18 mouse cellular contexts compared by ENCODE assay signal in genomic region chr7:65813611-65814212, GRCm38 (mm10). TPM values are rescaled to one million over a fixed set of nuclear protein-coding genes. Genes with fewer than 3 reads are reported as not detected.
"Had no signal": no experiment of that assay in that cellular context is flagged by ENCODE, and none has a peak within 500 bp of the region (broad histone marks: within the 10 kb centered on the region; RNA-seq: fewer than 3 reads in every experiment).

No protein-coding gene starts in this region.

- H3K9ac ChIP-seq: liver, embryonic 12.5 days; lung, embryonic 14.5 days; midbrain, embryonic 15.5 days; neural tube, embryonic 12.5 days; stomach, embryonic 15.5 days had no signal

- H3K4me3 ChIP-seq: layer of hippocampus, adult 2 months; limb, embryonic 10.5 days; liver, embryonic 12.5 days; megakaryocyte, embryonic 14.5 days; midbrain, embryonic 15.5 days; neural tube, embryonic 12.5 days; stomach, embryonic 15.5 days had no signal

- H3K27ac ChIP-seq: layer of hippocampus, adult 2 months; limb, embryonic 10.5 days; liver, embryonic 12.5 days; midbrain, embryonic 15.5 days; neural tube, embryonic 12.5 days; stomach, embryonic 15.5 days had no signal

- H3K4me1 ChIP-seq: limb, embryonic 10.5 days; liver, embryonic 12.5 days; megakaryocyte, embryonic 14.5 days; midbrain, embryonic 15.5 days; neural tube, embryonic 12.5 days; stomach, embryonic 15.5 days had no signal

- H3K9me3 ChIP-seq: limb, embryonic 10.5 days; liver, embryonic 12.5 days; midbrain, embryonic 15.5 days; neural tube, embryonic 12.5 days; stomach, embryonic 15.5 days had no signal

- DNase-seq: kidney, postnatal 10 days; kidney, postnatal 4 days; lung, embryonic 14.5 days; lung, postnatal 4 days; retina, postnatal 1 day; right cerebral cortex, postnatal 4 days; spleen, adult 18-20 months; thymus, postnatal 36 days had no signal

- ATAC-seq: liver, embryonic 12.5 days; midbrain, embryonic 15.5 days had no signal

- H3K4me2 ChIP-seq: liver, embryonic 12.5 days; lung, embryonic 14.5 days; midbrain, embryonic 11.5 days; midbrain, embryonic 15.5 days; neural tube, embryonic 12.5 days; stomach, embryonic 15.5 days had no signal

- H3K36me3 ChIP-seq: limb, embryonic 10.5 days; liver, embryonic 12.5 days; midbrain, embryonic 15.5 days; neural tube, embryonic 12.5 days; stomach, embryonic 15.5 days had no signal

- H3K27me3 ChIP-seq: liver, embryonic 12.5 days; megakaryocyte, embryonic 14.5 days; midbrain, embryonic 15.5 days; neural tube, embryonic 12.5 days; stomach, embryonic 15.5 days had no signal

RNA-seq across cellular contexts. Expression of gene Pcsk6, which starts 47.8 kb away (rescaled TPM):
- total RNA-seq: monocyte, adult 5-6 weeks; neutrophil, adult 5-6 weeks had no signal
